Mouse (Mus musculus): Measurements from ENCODE around the gene Rhbdd2. TPM values are rescaled to one million over a fixed set of nuclear protein-coding genes. Genes with fewer than 3 reads are reported as not detected.

Rhbdd2 gene
- polyA plus RNA-seq, 2 experiments from 2014 or later: 17.6 to 36.8 TPM

DNA sequence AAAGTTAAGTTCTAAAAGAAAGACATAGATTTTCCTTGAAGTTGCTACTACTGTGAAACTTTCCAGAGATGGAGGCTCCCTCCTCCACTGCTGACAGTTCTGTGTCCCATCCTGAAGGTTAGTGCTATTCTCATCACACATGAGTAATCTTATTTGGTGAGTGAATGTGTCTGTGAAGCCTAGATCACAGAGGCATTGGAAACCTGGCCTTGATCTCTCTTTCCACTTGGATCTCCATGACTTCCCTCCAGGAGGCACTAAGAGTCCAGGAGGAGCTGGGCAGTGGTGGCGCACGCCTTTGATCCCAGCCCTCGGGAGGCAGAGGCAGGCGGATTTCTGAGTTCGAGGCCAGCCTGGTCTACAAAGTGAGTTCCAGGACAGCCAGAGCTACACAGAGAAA is 49.6 kb downstream of the Rhbdd2 start:
- no peak for ATAC-seq

DNA sequence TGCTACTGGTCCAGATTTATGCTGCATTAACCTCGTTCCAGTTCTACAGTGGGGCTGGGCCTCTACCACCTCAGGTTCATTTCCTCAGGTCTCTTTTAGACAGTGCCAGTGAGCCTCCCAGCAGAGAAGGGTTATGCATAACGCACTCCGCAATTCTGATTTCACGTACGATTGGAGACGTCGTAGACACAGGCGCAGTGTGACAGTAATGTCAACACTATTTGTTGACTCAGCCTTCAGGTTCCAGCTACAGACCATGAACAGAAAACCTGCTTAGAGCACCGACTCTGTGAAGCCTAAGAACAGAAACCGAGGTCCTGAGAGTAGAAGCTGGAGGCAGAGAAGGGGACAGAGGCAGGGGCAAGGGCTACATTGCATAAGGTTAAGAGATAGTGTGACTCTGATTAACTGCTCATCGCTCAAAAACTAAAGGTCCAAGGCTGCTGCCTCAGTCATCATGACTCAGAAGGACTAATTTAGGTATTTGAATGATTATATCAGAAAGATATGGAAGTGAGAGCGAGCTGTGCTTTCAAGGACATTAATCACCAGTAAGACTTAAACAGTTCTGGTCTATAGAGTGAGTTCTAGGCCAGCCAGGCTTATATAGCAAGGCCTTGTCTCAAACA is 50.6 kb downstream of the Rhbdd2 start:
- ATAC-seq: no peak

DNA sequence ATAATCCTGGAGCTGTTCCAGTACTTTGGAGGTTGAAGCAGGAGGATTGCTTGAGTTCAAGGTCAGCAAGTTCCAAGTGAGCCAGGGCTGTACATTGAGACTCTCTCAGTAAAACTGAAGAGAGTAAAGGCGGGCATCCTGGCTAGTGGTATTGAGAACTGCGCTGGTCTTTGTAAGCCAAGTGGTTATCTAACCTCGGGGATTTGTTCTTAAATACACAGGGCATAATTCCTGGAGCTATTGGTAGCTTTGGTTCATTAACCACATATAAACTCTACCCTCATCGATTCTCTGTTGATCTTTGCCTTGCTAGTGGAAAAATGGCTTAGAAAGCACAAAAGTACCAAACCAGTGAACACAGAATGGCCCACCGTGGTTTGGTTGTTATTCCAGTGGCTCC is 58.0 kb downstream of the Rhbdd2 start:
- no peak for ATAC-seq

DNA sequence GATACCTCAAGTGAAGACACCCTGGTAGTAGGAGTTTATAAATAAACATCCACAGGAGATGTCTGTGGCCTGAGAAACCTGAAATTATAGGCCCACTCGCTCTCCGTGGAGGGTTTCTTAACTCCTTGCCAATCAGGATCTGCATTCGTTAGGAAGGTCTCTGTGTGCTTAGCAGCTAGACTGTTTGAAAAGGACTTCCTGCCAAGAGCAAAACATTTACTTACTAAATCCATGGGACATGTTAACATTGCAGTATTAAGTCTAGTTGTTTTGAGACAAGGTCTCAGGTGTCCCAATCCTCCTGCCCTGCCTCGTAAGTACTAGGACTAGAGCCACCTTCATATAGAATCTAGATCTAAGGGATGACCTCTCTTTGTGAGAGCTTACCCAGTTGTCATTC is 58.8 kb downstream of the Rhbdd2 start:
- no peak for ATAC-seq

DNA sequence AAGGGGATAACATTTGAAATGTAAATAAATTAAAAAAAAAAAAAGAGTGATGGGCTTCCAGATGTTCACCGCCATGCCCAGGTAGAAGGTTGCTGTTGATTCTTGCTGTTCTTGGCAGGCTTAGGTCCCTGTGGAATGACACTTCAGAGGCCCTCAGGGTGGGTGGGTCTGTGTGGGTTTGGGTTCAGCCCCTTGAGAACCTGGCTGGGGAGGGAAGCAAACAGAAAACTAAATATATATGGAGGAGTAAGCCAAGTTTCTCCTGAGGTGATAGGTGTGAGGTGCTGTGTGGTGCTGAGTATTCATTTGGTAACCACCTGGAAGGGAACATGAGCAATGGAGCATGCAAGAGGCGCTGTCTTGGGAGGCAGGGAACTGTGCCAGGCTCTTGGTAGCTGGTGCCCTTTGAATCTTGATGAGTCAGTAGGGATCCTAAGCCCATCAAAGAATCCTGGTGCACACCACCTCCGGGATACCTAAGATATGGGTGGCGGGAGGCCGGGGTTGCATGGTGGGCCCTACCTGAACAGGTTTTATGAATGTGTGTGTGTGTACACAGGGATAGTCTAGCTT is 60.9 kb downstream of the Rhbdd2 start:
- no peak for ATAC-seq

DNA sequence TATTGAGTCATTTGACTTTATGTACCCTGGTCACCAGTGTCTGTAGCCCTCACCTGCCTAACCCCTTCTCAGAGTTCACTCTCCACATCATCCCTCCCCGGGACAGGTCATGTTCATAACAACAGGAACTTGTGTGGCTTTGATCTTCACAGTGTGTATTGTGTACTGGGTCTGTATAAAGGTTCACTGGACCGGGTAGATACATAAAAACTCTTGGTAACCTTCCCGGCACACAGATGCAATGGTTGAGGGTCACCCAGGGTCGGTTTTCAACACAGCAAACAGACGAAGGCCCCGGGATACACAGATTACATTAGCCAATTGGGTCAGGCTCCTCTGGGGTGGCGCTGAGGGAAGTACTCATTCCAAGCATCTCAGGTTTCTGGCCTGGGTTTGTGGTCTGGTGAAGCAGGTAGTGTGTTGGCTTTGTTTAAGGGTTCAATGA is 62.9 kb downstream of the Rhbdd2 start:
- ATAC-seq: no peak

Other genes with a start within 250 kb of the Rhbdd2 start
- gene Pom121, start 238.1 kb upstream of the Rhbdd2 start, polyA plus RNA-seq (2017; shearing (Covaris generic)): 10 to 100 TPM; 12.2 to 20.4 TPM
- 1 to 10 TPM; 5.4 to 7.4 TPM for gene Hip1, start 87.5 kb upstream of the Rhbdd2 start, polyA plus RNA-seq (2017; shearing (Covaris generic))
- not detected for gene Ccl26, start 69.0 kb upstream of the Rhbdd2 start, polyA plus RNA-seq (2017; shearing (Covaris generic))
- not detected for gene Ccl24, start 59.6 kb upstream of the Rhbdd2 start, polyA plus RNA-seq (2017; shearing (Covaris generic))
- gene Por, start 37.4 kb downstream of the Rhbdd2 start, polyA plus RNA-seq (2017; shearing (Covaris generic)): 10 to 100 TPM; 28.9 to 69.0 TPM
- gene Tmem120a, start 111.8 kb downstream of the Rhbdd2 start, polyA plus RNA-seq (2017; shearing (Covaris generic)): 10 to 100 TPM; 40.0 to 52.4 TPM
- gene Styxl1, start 145.8 kb downstream of the Rhbdd2 start, polyA plus RNA-seq (2017; shearing (Covaris generic)): 1 to 10 TPM in 1 of 2 experiments, under 1 TPM in 1; 0.61 to 1.1 TPM
- gene Mdh2, start 145.9 kb downstream of the Rhbdd2 start, polyA plus RNA-seq (2017; shearing (Covaris generic)): 100 to 1,000 TPM; 657 to 753 TPM
- not detected for gene Srrm3, start 174.3 kb downstream of the Rhbdd2 start, polyA plus RNA-seq (2017; shearing (Covaris generic))

All from CD4-positive, CD25-positive, alpha-beta regulatory T cell, adult 4 months (primary cell).